Mouse (Mus musculus) hindbrain, embryonic 14.5 days (tissue): ENCODE results near the gene Nsd1. TPM values are rescaled to one million over a fixed set of nuclear protein-coding genes. Genes with fewer than 3 reads are reported as not detected.

Experiments
- ATAC-seq: fragments of 200-750 bp; cut with Nextera tagmentation; 2 replicates; pipeline ENCODE4 v1.8.0; 2017; ENCODE audit warnings: moderate number of reproducible peaks, mild to moderate bottlenecking, moderate TSS enrichment, moderate library complexity; ENCODE audit not compliant: low FRiP score
- DNase-seq: peaks from one replicate; pipeline ENCODE4 v3.0.0-alpha.2; 2015; ENCODE audit warnings: low spot score
- H3K27ac ChIP-seq: fragments of 300-500 bp; sonication (generic); 2 replicates; pipeline ENCODE4 v1.5.1; 2014; ENCODE audit warnings: mild to moderate bottlenecking, moderate library complexity
- H3K27me3 ChIP-seq: fragments of 300-500 bp; sonication (generic); 2 replicates; pipeline ENCODE4 v1.6.1; 2014; ENCODE audit warnings: mild to moderate bottlenecking, low read length, mixed read lengths; ENCODE audit not compliant: control insufficient read depth, insufficient read depth
- H3K36me3 ChIP-seq: fragments of 300-500 bp; sonication (generic); replicated peaks from 2 replicates; pipeline ENCODE4 v1.6.1; 2014; ENCODE audit not compliant: control insufficient read depth, insufficient read depth
- H3K4me1 ChIP-seq: fragments of 300-500 bp; sonication (generic); replicated peaks from 2 replicates; pipeline ENCODE4 v1.6.1; 2014; ENCODE audit warnings: antibody characterized with exemption, low read length, mixed read lengths; ENCODE audit not compliant: control insufficient read depth, insufficient read depth
- H3K4me2 ChIP-seq: fragments of 300-500 bp; sonication (generic); replicated peaks from 2 replicates; pipeline ENCODE4 v1.6.1; 2014; ENCODE audit warnings: mild to moderate bottlenecking, moderate library complexity
- H3K4me3 ChIP-seq: fragments of 300-500 bp; sonication (generic); replicated peaks from 2 replicates; pipeline ENCODE4 v1.5.1; 2014; ENCODE audit warnings: mild to moderate bottlenecking, low read length
- H3K9ac ChIP-seq: fragments of 300-500 bp; sonication (generic); 2 replicates; pipeline ENCODE4 v1.6.1; 2014
- H3K9me3 ChIP-seq: fragments of 300-500 bp; sonication (generic); 2 replicates; pipeline ENCODE4 v1.6.1; 2016; ENCODE audit warnings: low read length; ENCODE audit not compliant: control insufficient read depth
- WGBS: fragments of 180-500 bp; shearing (Covaris S2); extraction: QIAGEN DNeasy Blood & Tissue Kit; methylation state at CpG from one replicate; pipeline ENCODE4 v1.1.7; 2014; 5-methylcytosine and 5-hydroxymethylcytosine counted together
- polyA plus RNA-seq: library from polyadenylated mRNA; unstranded; fragments of >200 nt; fragmentation: Nextera tagmentation; extraction: Ambion mirVana; gene quantifications from 2 replicates; pipeline ENCODE4 v1.2.1, GENCODE M21; 2014

The Nsd1 gene
- polyA plus RNA-seq, 1 experiment from 2014 or later: 70.7 TPM

GRCm38 (mm10) chr13:55319931-55320533 lies 110.5 kb downstream of the Nsd1 start, which contains the start of gene Prelid1:
Gene Prelid1 (plus strand): TSS chr13:55320500.
- Histone ChIP-seq H3K27me3 (no peaks in the 10 kb centered on the region), H3K9ac (peak within 1 kb of the TSS; percentile 89), H3K27ac (0 out of 2 replicates have a peak within 1 kb of the TSS, but pooled peaks have one; percentile 67), H3K36me3 (peaks cover 75% of the 10 kb centered on the region), H3K9me3 (no peaks in the 10 kb centered on the region), H3K4me1 (peaks cover 26% of the 10 kb centered on the region), H3K4me2 (peak within 1 kb of the TSS; percentile 93), H3K4me3 (peak within 1 kb of the TSS; percentile 83)
- 89% methylated on average over 4 of the region's 4 CpGs for WGBS
- no peak for ATAC-seq
- no peak for DNase-seq

GRCm38 (mm10) chr13:55321434-55322129 lies 112.0 kb downstream of the Nsd1 start, which contains the start of gene Rab24:
Gene Rab24 (minus strand): TSS chr13:55321946.
- H3K9me3 ChIP-seq: no peaks in the 10 kb centered on the region
- peak; percentile 91 for ATAC-seq
- H3K4me3 ChIP-seq: peak within 1 kb of the TSS; percentile 83
- peak; percentile 94 for DNase-seq
- under 1% methylated on average over 73 of the region's 73 CpGs for WGBS
- peaks cover 73% of the 10 kb centered on the region for H3K36me3 ChIP-seq
- peak within 1 kb of the TSS; percentile 93 for H3K4me2 ChIP-seq
- H3K9ac ChIP-seq: peak within 1 kb of the TSS; percentile 89
- peaks cover 26% of the 10 kb centered on the region for H3K4me1 ChIP-seq
- no peaks in the 10 kb centered on the region for H3K27me3 ChIP-seq
- peak within 1 kb of the TSS; percentile 67 for H3K27ac ChIP-seq

- peak; percentile 70 for DNase-seq
Observed at GRCm38 (mm10) chr13:55322130-55322825, 112.7 kb downstream of the Nsd1 start.

DNA sequence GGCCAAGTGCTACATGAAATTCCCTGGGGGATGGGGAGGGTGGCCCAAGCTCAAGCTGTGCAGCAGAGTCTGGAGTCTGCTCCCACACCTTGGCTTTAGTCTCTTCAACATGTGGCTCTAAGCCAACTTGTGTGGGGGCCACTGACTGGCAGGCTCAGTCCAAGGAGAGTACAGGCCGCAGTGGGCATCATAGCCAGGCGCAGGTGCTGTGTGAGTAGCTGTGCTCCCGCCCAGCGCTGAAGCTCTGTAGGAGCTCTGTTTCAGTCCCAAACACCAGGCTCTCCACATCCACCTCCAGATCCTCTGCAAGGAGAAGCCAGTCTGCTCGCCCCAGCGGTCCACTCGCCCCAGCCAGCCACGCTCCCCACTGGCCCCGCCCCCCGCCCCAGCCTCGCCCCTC lies 116.0 kb downstream of the Nsd1 start:
- Histone ChIP-seq H3K9me3 (no peaks in the 10 kb centered on the region), H3K4me3 (no peak overlapping the region), H3K27ac (no peak overlapping the region), H3K27me3 (no peaks in the 10 kb centered on the region), H3K4me2 (no peak overlapping the region), H3K9ac (no peak overlapping the region), H3K4me1 (peaks cover 38% of the 10 kb centered on the region), H3K36me3 (peaks cover 33% of the 10 kb centered on the region)
- no peak for ATAC-seq
- 80% methylated on average over 11 of the region's 11 CpGs for WGBS
- DNase-seq: no peak

More at GRCm38 (mm10) chr13:55322130-55322825, 112.7 kb downstream of the Nsd1 start:
- H3K4me2 ChIP-seq: peak overlapping the region; percentile 93
- 2% methylated on average over 31 of the region's 31 CpGs for WGBS
- peak overlapping the region; percentile 83 for H3K4me3 ChIP-seq
- H3K4me1 ChIP-seq: peaks cover 30% of the 10 kb centered on the region
- H3K9ac ChIP-seq: peak overlapping the region; percentile 89
- H3K27ac ChIP-seq: peak overlapping the region; percentile 67
- no peak for ATAC-seq
- H3K27me3 ChIP-seq: no peaks in the 10 kb centered on the region
- no peaks in the 10 kb centered on the region for H3K9me3 ChIP-seq
- H3K36me3 ChIP-seq: peaks cover 66% of the 10 kb centered on the region

GRCm38 (mm10) chr13:55327169-55327568 lies 117.6 kb downstream of the Nsd1 start:
- 59% methylated on average over 4 of the region's 4 CpGs for WGBS
- H3K4me3 ChIP-seq: no peak overlapping the region
- DNase-seq (no peak), ATAC-seq (no peak)
- peak overlapping the region; percentile 15; the same call in 1 of the 2 replicates for H3K4me2 ChIP-seq
- H3K9ac ChIP-seq: 0 out of 2 replicates have a peak overlapping the region, but pooled peaks have one; percentile 34
- H3K27me3 ChIP-seq: no peaks in the 10 kb centered on the region
- H3K36me3 ChIP-seq: peaks cover 33% of the 10 kb centered on the region
- H3K4me1 ChIP-seq: peaks cover 31% of the 10 kb centered on the region
- H3K27ac ChIP-seq: peak overlapping the region; percentile 54
- H3K9me3 ChIP-seq: no peaks in the 10 kb centered on the region

DNA sequence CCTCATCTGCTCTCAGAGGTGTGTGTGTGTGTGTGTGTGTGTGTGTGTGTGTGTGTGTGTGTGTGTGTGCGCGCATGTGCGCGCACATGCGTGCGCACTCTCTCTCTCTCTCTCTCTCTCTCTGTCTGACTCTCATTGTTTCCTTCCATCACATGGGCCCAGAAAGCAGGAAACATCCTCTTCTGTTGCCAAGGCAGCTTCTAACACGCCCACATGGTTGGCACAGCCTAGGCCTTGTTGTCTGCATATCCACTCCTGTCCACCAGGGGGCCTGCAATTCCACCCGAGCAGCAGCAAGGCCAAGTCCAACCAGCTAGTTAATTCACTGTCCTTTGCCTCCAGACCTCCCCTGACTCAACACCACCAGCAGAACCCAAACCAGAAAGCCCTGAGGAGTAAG lies 118.1 kb downstream of the Nsd1 start:
- whole genome bisulfite sequencing: 36% methylated on average over 8 of the region's 8 CpGs
- H3K4me2 ChIP-seq: no peak overlapping the region
- peaks cover 29% of the 10 kb centered on the region for H3K4me1 ChIP-seq
- H3K9me3 ChIP-seq: no peaks in the 10 kb centered on the region
- ATAC-seq (peak; percentile 31), DNase-seq (peak; percentile 84)
- H3K4me3 ChIP-seq: no peak overlapping the region
- no peaks in the 10 kb centered on the region for H3K27me3 ChIP-seq
- H3K27ac ChIP-seq: no peak overlapping the region
- H3K36me3 ChIP-seq: peaks cover 33% of the 10 kb centered on the region
- H3K9ac ChIP-seq: 0 out of 2 replicates have a peak overlapping the region, but pooled peaks have one; percentile 34

GRCm38 (mm10) chr13:55328171-55328570 lies 118.6 kb downstream of the Nsd1 start:
- Histone ChIP-seq H3K4me1 (peaks cover 24% of the 10 kb centered on the region), H3K9ac (no peak overlapping the region), H3K36me3 (peaks cover 30% of the 10 kb centered on the region), H3K4me2 (peak overlapping the region; percentile 91; the same call in 1 of the 2 replicates), H3K27me3 (no peaks in the 10 kb centered on the region), H3K27ac (no peak overlapping the region), H3K4me3 (no peak overlapping the region), H3K9me3 (no peaks in the 10 kb centered on the region)
- no peak for ATAC-seq
- DNase-seq: no peak
- 90% methylated on average over 6 of the region's 6 CpGs for WGBS

GRCm38 (mm10) chr13:55328641-55329040 lies 119.1 kb downstream of the Nsd1 start:
- Histone ChIP-seq H3K36me3 (peaks cover 26% of the 10 kb centered on the region), H3K27ac (no peak overlapping the region), H3K4me2 (peak overlapping the region; percentile 91), H3K9ac (peak overlapping the region; percentile 63; the same call in 1 of the 2 replicates), H3K4me3 (peak overlapping the region; percentile 64), H3K9me3 (no peaks in the 10 kb centered on the region), H3K27me3 (no peaks in the 10 kb centered on the region), H3K4me1 (peaks cover 19% of the 10 kb centered on the region; the same call in 1 of the 2 replicates)
- no peak for ATAC-seq
- WGBS: 68% methylated on average over 4 of the region's 4 CpGs
- DNase-seq: no peak
